Mouse (Mus musculus): ENCODE data around the gene Ccdc13. TPM values are rescaled to one million over a fixed set of nuclear protein-coding genes. Genes with fewer than 3 reads are reported as not detected.

Gene Ccdc13
- total and polyA plus RNA-seq, 2 experiments from 2014 or later, result 3.0 to 4.8 TPM

DNA sequence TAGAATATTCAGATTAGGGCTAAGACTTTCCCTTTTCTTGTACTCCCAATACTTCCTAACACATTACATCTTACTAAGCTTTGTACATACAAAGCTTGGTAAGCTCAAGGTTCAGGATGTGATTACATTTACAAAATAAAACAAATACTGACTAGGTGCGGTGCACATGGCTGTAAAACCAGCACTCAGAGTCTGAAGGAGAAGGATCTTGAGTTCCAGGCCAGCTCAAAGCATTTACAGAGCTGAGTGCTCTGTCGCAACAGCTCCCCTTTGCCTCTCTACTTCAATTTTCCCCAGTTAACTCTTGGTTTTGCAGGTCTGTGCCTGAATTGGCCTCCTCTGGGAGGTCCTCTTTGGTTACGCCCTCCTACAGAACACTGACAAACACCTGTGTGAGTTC is 15.0 kb upstream of the Ccdc13 start:
- no peak overlapping the region for H3K4me3 ChIP-seq (ENCODE audit: low read depth, low read length)
- H3K9me3 ChIP-seq (ENCODE audit: low read length), result no peaks in the 10 kb centered on the region
- ATAC-seq (ENCODE audit: low FRiP score), result no peak
- no peak overlapping the region for H3K27ac ChIP-seq (ENCODE audit: low read depth, low read length)
- no peak for DNase-seq (ENCODE audit: low spot score)
- 0 out of 2 replicates have a peak, but pooled peaks cover 3% of the 10 kb centered on the region for H3K4me1 ChIP-seq (ENCODE audit: insufficient read depth, low read length)
- H3K36me3 ChIP-seq (ENCODE audit: insufficient read depth, low read length), result peaks cover 11% of the 10 kb centered on the region; the same call in 1 of the 2 replicates
- H3K4me2 ChIP-seq (ENCODE audit: low read depth, low read length, poor library complexity, severe bottlenecking), result no peak overlapping the region
- no peak for TF ChIP-seq CTCF (IDR thresholded peaks at IDR 0.05)
- 95% methylated on average over 3 of the region's 3 CpGs for WGBS
- no peaks in the 10 kb centered on the region for H3K27me3 ChIP-seq (ENCODE audit: insufficient read depth, low read length)
- no peak overlapping the region for H3K9ac ChIP-seq (replicated peaks; ENCODE audit: low read length, poor library complexity, severe bottlenecking)

- ATAC-seq (ENCODE audit: low FRiP score) (no peak), DNase-seq (ENCODE audit: low spot score) (no peak)
- no peak for TF ChIP-seq CTCF (IDR thresholded peaks at IDR 0.05)
- H3K4me3 ChIP-seq (ENCODE audit: low read depth, low read length), result no peak overlapping the region
- H3K36me3 ChIP-seq (ENCODE audit: insufficient read depth, low read length), result peaks cover 24% of the 10 kb centered on the region; the same call in 1 of the 2 replicates
- H3K4me1 ChIP-seq (ENCODE audit: insufficient read depth, low read length), result no peaks in the 10 kb centered on the region
- H3K4me2 ChIP-seq (ENCODE audit: low read depth, low read length, poor library complexity, severe bottlenecking), result no peak overlapping the region
- no peaks in the 10 kb centered on the region for H3K9me3 ChIP-seq (ENCODE audit: low read length)
- 81% methylated on average over 5 of the region's 5 CpGs for WGBS
- H3K27me3 ChIP-seq (ENCODE audit: insufficient read depth, low read length), result no peaks in the 10 kb centered on the region
- no peak overlapping the region for H3K27ac ChIP-seq (ENCODE audit: low read depth, low read length)
- H3K9ac ChIP-seq (replicated peaks; ENCODE audit: low read length, poor library complexity, severe bottlenecking), result no peak overlapping the region
These were observed 8.6 kb upstream of the Ccdc13 start for GRCm38 (mm10) chr9:121847842-121848241.

DNA sequence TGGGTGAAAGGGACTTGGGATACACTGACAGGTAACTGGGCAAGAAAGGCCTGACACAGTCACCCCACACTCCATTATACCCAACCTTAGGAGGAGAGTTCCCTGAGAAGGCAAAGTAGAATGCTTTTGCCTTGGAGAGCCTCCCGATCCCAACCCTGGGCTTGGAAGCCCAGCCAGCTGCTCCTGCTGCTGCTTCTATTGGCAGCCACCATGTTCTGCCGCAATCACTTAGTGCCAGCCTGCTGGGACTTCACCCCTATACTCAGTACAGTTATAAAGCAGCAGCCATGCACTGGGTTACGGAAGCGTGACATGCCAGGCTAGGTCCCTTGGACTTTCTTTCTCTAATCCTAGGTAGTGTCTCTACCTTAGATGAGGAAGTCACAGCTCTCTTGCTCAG is 7.9 kb upstream of the Ccdc13 start:
- 95% methylated on average over 4 of the region's 4 CpGs for WGBS
- no peak overlapping the region for H3K4me2 ChIP-seq (ENCODE audit: low read depth, low read length, poor library complexity, severe bottlenecking)
- no peak overlapping the region for H3K27ac ChIP-seq (ENCODE audit: low read depth, low read length)
- no peak for TF ChIP-seq CTCF (IDR thresholded peaks at IDR 0.05)
- no peak for DNase-seq (ENCODE audit: low spot score)
- H3K4me3 ChIP-seq (ENCODE audit: low read depth, low read length), result no peak overlapping the region
- H3K9ac ChIP-seq (replicated peaks; ENCODE audit: low read length, poor library complexity, severe bottlenecking), result no peak overlapping the region
- ATAC-seq (ENCODE audit: low FRiP score), result no peak
- peaks cover 24% of the 10 kb centered on the region; the same call in 1 of the 2 replicates for H3K36me3 ChIP-seq (ENCODE audit: insufficient read depth, low read length)
- H3K4me1 ChIP-seq (ENCODE audit: insufficient read depth, low read length), result no peaks in the 10 kb centered on the region
- H3K9me3 ChIP-seq (ENCODE audit: low read length), result no peaks in the 10 kb centered on the region
- H3K27me3 ChIP-seq (ENCODE audit: insufficient read depth, low read length), result no peaks in the 10 kb centered on the region

GRCm38 (mm10) chr9:121846526-121847118 is 7.4 kb upstream of the Ccdc13 start:
- WGBS, result 50% methylated on average over 10 of the region's 10 CpGs
- DNase-seq (ENCODE audit: low spot score) (peak; percentile 71), ATAC-seq (ENCODE audit: low FRiP score) (no peak; the same call in 1 of the 2 replicates)
- Histone ChIP-seq H3K27me3 (ENCODE audit: insufficient read depth, low read length) (no peaks in the 10 kb centered on the region), H3K4me3 (ENCODE audit: low read depth, low read length) (no peak overlapping the region), H3K9me3 (ENCODE audit: low read length) (no peaks in the 10 kb centered on the region), H3K4me1 (ENCODE audit: insufficient read depth, low read length) (no peaks in the 10 kb centered on the region), H3K9ac (replicated peaks; ENCODE audit: low read length, poor library complexity, severe bottlenecking) (no peak overlapping the region), H3K4me2 (ENCODE audit: low read depth, low read length, poor library complexity, severe bottlenecking) (no peak overlapping the region), H3K36me3 (ENCODE audit: insufficient read depth, low read length) (peaks cover 19% of the 10 kb centered on the region; the same call in 1 of the 2 replicates), H3K27ac (ENCODE audit: low read depth, low read length) (no peak overlapping the region)
- peak; percentile 82 for TF ChIP-seq CTCF (IDR thresholded peaks at IDR 0.05)

DNA sequence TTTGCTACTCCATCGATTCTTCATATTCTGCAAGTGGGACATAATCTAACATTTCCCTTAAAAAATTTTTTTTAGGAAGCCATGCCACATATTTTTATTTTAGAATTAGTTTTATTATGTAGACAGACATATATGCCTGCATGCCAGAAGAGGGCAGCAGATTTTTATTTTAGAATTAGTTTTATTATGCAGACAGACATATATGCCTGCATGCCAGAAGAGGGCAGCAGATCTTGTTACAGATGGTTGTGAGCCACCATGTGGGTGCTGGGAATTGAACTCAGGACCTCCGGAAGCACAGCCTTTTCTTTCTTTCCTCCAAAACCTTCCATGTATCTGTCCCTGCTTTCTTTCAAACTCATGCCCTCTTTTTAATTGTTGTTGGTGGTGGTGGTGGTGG is 3.7 kb upstream of the Ccdc13 start:
- Histone ChIP-seq H3K4me2 (ENCODE audit: low read depth, low read length, poor library complexity, severe bottlenecking) (no peak overlapping the region), H3K9ac (replicated peaks; ENCODE audit: low read length, poor library complexity, severe bottlenecking) (no peak overlapping the region), H3K4me3 (ENCODE audit: low read depth, low read length) (no peak overlapping the region), H3K27me3 (ENCODE audit: insufficient read depth, low read length) (no peaks in the 10 kb centered on the region), H3K27ac (ENCODE audit: low read depth, low read length) (no peak overlapping the region), H3K4me1 (ENCODE audit: insufficient read depth, low read length) (0 out of 2 replicates have a peak, but pooled peaks cover 2% of the 10 kb centered on the region), H3K36me3 (ENCODE audit: insufficient read depth, low read length) (0 out of 2 replicates have a peak, but pooled peaks cover 3% of the 10 kb centered on the region), H3K9me3 (ENCODE audit: low read length) (no peaks in the 10 kb centered on the region)
- TF ChIP-seq CTCF (IDR thresholded peaks at IDR 0.05), result peak; percentile 56
- 95% methylated on average over 2 of the region's 2 CpGs for WGBS
- ATAC-seq (ENCODE audit: low FRiP score) (no peak), DNase-seq (ENCODE audit: low spot score) (peak; percentile 21)

DNA sequence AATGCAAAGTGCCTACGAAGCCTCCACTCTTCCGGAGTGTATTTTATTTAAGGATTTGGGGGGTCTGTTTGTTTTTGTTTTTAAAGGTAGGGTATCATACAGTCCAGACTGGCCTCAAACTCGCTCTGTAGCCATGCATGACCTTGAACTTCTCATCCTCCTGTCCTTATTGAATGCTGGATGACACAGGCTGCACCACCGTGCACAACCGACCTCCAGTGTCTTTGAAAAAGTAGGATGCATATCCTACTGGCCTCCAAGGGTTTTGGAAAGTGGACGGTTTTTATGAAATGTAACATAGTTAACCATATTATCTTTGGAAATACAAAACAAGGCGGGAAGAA is 333 bp upstream of the Ccdc13 start:
- H3K9me3 ChIP-seq (ENCODE audit: low read length), result no peaks in the 10 kb centered on the region
- peak overlapping the region; percentile 60; the same call in 1 of the 2 replicates for H3K9ac ChIP-seq (replicated peaks; ENCODE audit: low read length, poor library complexity, severe bottlenecking)
- H3K4me1 ChIP-seq (ENCODE audit: insufficient read depth, low read length), result 0 out of 2 replicates have a peak, but pooled peaks cover 2% of the 10 kb centered on the region
- no peak overlapping the region for H3K27ac ChIP-seq (ENCODE audit: low read depth, low read length)
- H3K36me3 ChIP-seq (ENCODE audit: insufficient read depth, low read length), result no peaks in the 10 kb centered on the region
- peak overlapping the region; percentile 74 for H3K4me2 ChIP-seq (ENCODE audit: low read depth, low read length, poor library complexity, severe bottlenecking)
- no peaks in the 10 kb centered on the region for H3K27me3 ChIP-seq (ENCODE audit: insufficient read depth, low read length)
- ATAC-seq (ENCODE audit: low FRiP score) (peak; percentile 55; the same call in 1 of the 2 replicates), DNase-seq (ENCODE audit: low spot score) (no peak)
- no peak for TF ChIP-seq CTCF (IDR thresholded peaks at IDR 0.05)
- H3K4me3 ChIP-seq (ENCODE audit: low read depth, low read length), result peak overlapping the region; percentile 52
- WGBS, result 30% methylated on average over 7 of the region's 7 CpGs

Measured in midbrain, postnatal 0 days (tissue).